Mouse (Mus musculus) midbrain, postnatal 0 days (tissue): ENCODE results near the gene Hoxa10. TPM values are rescaled to one million over a fixed set of nuclear protein-coding genes. Genes with fewer than 3 reads are reported as not detected.

Source experiments
- ATAC-seq: fragments of 200-750 bp; cut with Nextera tagmentation; 2 replicates; pipeline ENCODE4 v1.8.0; 2017; ENCODE audit warnings: moderate number of reproducible peaks, mild to moderate bottlenecking, moderate TSS enrichment, moderate library complexity; ENCODE audit not compliant: low FRiP score
- DNase-seq: peaks from one replicate; pipeline ENCODE4 v3.0.0-alpha.2; 2015; ENCODE audit warnings: low spot score
- H3K27ac ChIP-seq: fragments of 300-500 bp; sonication (generic); 2 replicates; pipeline ENCODE4 v1.5.1; 2014; ENCODE audit warnings: low read depth, mild to moderate bottlenecking, low read length, mixed read lengths
- H3K27me3 ChIP-seq: fragments of 300-500 bp; sonication (generic); 2 replicates; pipeline ENCODE4 v1.6.1; 2014; ENCODE audit warnings: low read length, control low read depth, mixed read lengths; ENCODE audit not compliant: insufficient read depth
- H3K36me3 ChIP-seq: fragments of 300-500 bp; sonication (generic); 2 replicates; pipeline ENCODE4 v1.6.1; 2014; ENCODE audit warnings: low read length, control low read depth, mixed read lengths; ENCODE audit not compliant: insufficient read depth
- H3K4me1 ChIP-seq: fragments of 300-500 bp; sonication (generic); 2 replicates; pipeline ENCODE4 v1.6.1; 2014; ENCODE audit warnings: mild to moderate bottlenecking, control low read depth, antibody characterized with exemption, low read length, mixed read lengths; ENCODE audit not compliant: insufficient read depth
- H3K4me2 ChIP-seq: fragments of 300-500 bp; sonication (generic); 2 replicates; pipeline ENCODE4 v1.6.1; 2014; ENCODE audit warnings: low read depth, mild to moderate bottlenecking, low read length, mixed read lengths; ENCODE audit not compliant: poor library complexity, severe bottlenecking
- H3K4me3 ChIP-seq: fragments of 300-500 bp; sonication (generic); 2 replicates; pipeline ENCODE4 v1.5.1; 2014; ENCODE audit warnings: low read depth, mild to moderate bottlenecking, low read length, moderate library complexity
- H3K9ac ChIP-seq: fragments of 300-500 bp; sonication (generic); replicated peaks from 2 replicates; pipeline ENCODE4 v1.6.1; 2014; ENCODE audit warnings: mild to moderate bottlenecking, low read length, moderate library complexity, mixed read lengths; ENCODE audit not compliant: poor library complexity, severe bottlenecking
- H3K9me3 ChIP-seq: fragments of 300-500 bp; sonication (generic); 2 replicates; pipeline ENCODE4 v1.6.1; 2016; ENCODE audit warnings: low read length, control low read depth
- CTCF ChIP-seq: IDR thresholded peaks from 2 replicates; pipeline ENCODE4 v1.5.1; 2016; ENCODE audit warnings: antibody characterized with exemption, mild to moderate bottlenecking
- WGBS: fragments of 180-500 bp; shearing (Covaris S2); extraction: QIAGEN DNeasy Blood & Tissue Kit; methylation state at CpG from one replicate; pipeline ENCODE4 v1.1.7; 2014; 5-methylcytosine and 5-hydroxymethylcytosine counted together
- polyA plus RNA-seq: library from polyadenylated mRNA; unstranded; fragments of >200 nt; fragmentation: Nextera tagmentation; extraction: Ambion mirVana; gene quantifications from 2 replicates; pipeline ENCODE4 v1.2.1, GENCODE M21; 2015
- total RNA-seq: library from RNA; depleted of rRNA; stranded (reverse); fragments of >200 nt; gene quantifications from 2 replicates; pipeline ENCODE4 v1.2.3, GENCODE M21; 2014; rRNA removed

Hoxa10 gene
- total RNA-seq (not detected in 2 replicates), polyA plus RNA-seq (not detected in 2 replicates)

GRCm38 (mm10) chr6:52240389-52241000 is at the start of gene Hoxa10:
Hoxa10 (minus strand) TSS chr6:52240854.
- Histone ChIP-seq H3K27ac (no peak within 1 kb of the TSS), H3K36me3 (no peaks in the 10 kb centered on the region), H3K9me3 (no peaks in the 10 kb centered on the region), H3K27me3 (peaks cover 94% of the 10 kb centered on the region), H3K4me2 (no peak within 1 kb of the TSS), H3K9ac (no peak within 1 kb of the TSS), H3K4me1 (no peaks in the 10 kb centered on the region), H3K4me3 (no peak within 1 kb of the TSS)
- no peak for ATAC-seq
- 1% methylated on average over 35 of the region's 35 CpGs for WGBS
- DNase-seq = peak; percentile 54
- TF ChIP-seq CTCF = peak; percentile 69

DNA sequence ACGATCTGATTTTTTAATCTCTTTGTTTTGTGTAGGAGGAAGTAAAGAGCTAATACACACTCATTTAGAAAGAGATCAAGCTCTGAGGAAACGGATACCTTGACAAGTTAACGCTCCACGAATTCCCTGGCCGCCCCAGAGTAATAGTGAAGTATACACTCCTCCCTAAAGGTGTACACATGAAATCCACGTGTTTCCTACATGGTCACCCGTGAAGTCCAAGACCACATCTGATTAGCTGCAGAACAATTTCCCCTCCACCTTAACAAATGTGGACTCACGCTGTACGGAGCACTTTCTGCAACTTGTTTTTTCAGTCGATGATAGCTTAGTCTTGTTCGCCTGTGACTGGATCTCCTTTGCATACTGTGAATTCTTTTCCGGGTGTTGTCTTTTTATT is 49.5 kb upstream of the Hoxa10 start:
- H3K4me2 ChIP-seq = no peak overlapping the region
- WGBS = 19% methylated on average over 12 of the region's 12 CpGs
- no peaks in the 10 kb centered on the region for H3K36me3 ChIP-seq
- H3K4me1 ChIP-seq = no peaks in the 10 kb centered on the region
- no peak overlapping the region for H3K9ac ChIP-seq
- TF ChIP-seq CTCF = no peak
- H3K27me3 ChIP-seq = peaks cover 54% of the 10 kb centered on the region
- no peaks in the 10 kb centered on the region for H3K9me3 ChIP-seq
- ATAC-seq (no peak), DNase-seq (no peak)
- no peak overlapping the region for H3K27ac ChIP-seq
- H3K4me3 ChIP-seq = no peak overlapping the region

DNA sequence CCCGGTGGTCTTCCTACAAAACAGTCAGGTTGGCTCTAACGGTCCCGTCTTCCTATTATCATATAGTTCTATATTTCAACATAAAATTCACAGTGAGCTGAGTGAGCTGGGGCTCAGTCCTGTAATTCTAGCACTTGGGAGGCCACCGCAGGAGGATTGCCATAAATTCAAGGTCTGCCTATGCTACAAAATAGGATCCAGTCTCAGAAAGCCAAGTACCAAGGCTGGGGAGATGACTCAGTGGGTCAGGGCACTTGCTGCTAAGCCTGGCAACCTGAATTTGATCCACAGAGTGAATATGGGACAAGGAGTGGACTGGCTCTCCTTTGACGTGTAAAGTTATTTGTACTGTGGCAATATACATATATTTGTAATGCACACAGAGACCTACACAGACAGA is 43.2 kb upstream of the Hoxa10 start:
- Histone ChIP-seq H3K4me1 (no peaks in the 10 kb centered on the region), H3K36me3 (no peaks in the 10 kb centered on the region), H3K27me3 (peaks cover 29% of the 10 kb centered on the region), H3K4me2 (no peak overlapping the region), H3K9ac (no peak overlapping the region), H3K27ac (no peak overlapping the region), H3K9me3 (no peaks in the 10 kb centered on the region), H3K4me3 (no peak overlapping the region)
- no peak for ATAC-seq
- DNase-seq = no peak
- TF ChIP-seq CTCF = no peak
- WGBS = 85% methylated on average over 5 of the region's 5 CpGs

GRCm38 (mm10) chr6:52281084-52281483 is 40.4 kb upstream of the Hoxa10 start:
- 78% methylated on average over 12 of the region's 12 CpGs for WGBS
- peaks cover 44% of the 10 kb centered on the region for H3K27me3 ChIP-seq
- no peak overlapping the region for H3K4me3 ChIP-seq
- H3K9ac ChIP-seq = no peak overlapping the region
- DNase-seq = no peak
- TF ChIP-seq CTCF = no peak
- H3K36me3 ChIP-seq = no peaks in the 10 kb centered on the region
- H3K9me3 ChIP-seq = no peaks in the 10 kb centered on the region
- H3K4me2 ChIP-seq = no peak overlapping the region
- no peak for ATAC-seq
- no peaks in the 10 kb centered on the region for H3K4me1 ChIP-seq
- no peak overlapping the region for H3K27ac ChIP-seq

- WGBS = 10% methylated on average over 5 of the region's 5 CpGs
- H3K9ac ChIP-seq = no peak overlapping the region
- no peak overlapping the region for H3K4me2 ChIP-seq
- peaks cover 65% of the 10 kb centered on the region for H3K27me3 ChIP-seq
- H3K9me3 ChIP-seq = no peaks in the 10 kb centered on the region
- no peak overlapping the region for H3K27ac ChIP-seq
- H3K4me3 ChIP-seq = no peak overlapping the region
- no peaks in the 10 kb centered on the region for H3K4me1 ChIP-seq
- no peak for TF ChIP-seq CTCF
- DNase-seq = no peak
- no peaks in the 10 kb centered on the region for H3K36me3 ChIP-seq
- ATAC-seq = no peak
Measured at GRCm38 (mm10) chr6:52276920-52277319, 36.3 kb upstream of the Hoxa10 start.

DNA sequence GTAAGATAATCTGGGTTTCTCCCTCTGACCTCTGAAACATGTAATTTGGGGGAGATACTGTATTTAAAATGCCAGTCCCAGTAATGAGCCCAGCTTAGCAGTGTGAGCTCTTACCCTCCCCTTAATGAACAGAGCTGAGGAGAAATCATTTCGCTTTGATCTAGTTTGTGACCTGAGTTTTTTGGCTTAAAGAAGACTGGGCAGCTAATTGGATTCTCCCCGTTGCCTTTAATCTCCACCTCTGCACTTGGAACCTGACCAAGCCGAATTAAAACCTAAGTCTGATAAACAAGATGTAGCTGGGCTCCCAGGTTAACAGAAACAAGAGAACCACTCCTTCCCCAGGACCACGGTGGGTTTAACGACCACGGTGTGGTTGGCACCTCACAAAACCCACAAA is 35.7 kb upstream of the Hoxa10 start:
- Histone ChIP-seq H3K4me1 (no peaks in the 10 kb centered on the region), H3K27ac (no peak overlapping the region), H3K27me3 (peaks cover 69% of the 10 kb centered on the region), H3K9ac (no peak overlapping the region), H3K9me3 (no peaks in the 10 kb centered on the region), H3K36me3 (no peaks in the 10 kb centered on the region), H3K4me3 (no peak overlapping the region), H3K4me2 (no peak overlapping the region)
- TF ChIP-seq CTCF = no peak
- DNase-seq (no peak), ATAC-seq (no peak)
- WGBS = 1% methylated on average over 6 of the region's 6 CpGs
